ENCODE assay signal across 8 mouse cellular contexts in genomic region chr12:8947714-8948464, GRCm38 (mm10). TPM values are rescaled to one million over a fixed set of nuclear protein-coding genes. Genes with fewer than 3 reads are reported as not detected.
A peak's percentile ranks its signal among the peaks of the same experiment; 100 is the strongest.
DNase-seq lines count a peak whose midpoint lies in the region; ATAC-seq and TF ChIP-seq lines count a peak whose summit lies in the region.

Gene Matn3, plus strand, starts transcription at chr12:8947929.

- ATAC-seq in heart, embryonic 14.5 days (ENCODE audit: insufficient number of reproducible peaks, insufficient read depth, low FRiP score, low read depth): peak; percentile 47; the same call in 1 of the 2 replicates
- peak; percentile 88 for ATAC-seq in kidney, embryonic 15.5 days (replicated peaks; ENCODE audit: low FRiP score)
- ATAC-seq in lung, embryonic 16.5 days (ENCODE audit: low read depth): peak; percentile 90
- ATAC-seq in neutrophil, adult 5-6 weeks (ENCODE audit: extremely low read depth, insufficient number of reproducible peaks, low FRiP score, poor library complexity, severe bottlenecking): 0 out of 2 replicates have a peak, but pooled peaks have one; percentile 17

- no peaks in the 10 kb centered on the region for H3K36me3 ChIP-seq in ES-E14 (ENCODE audit: control insufficient read depth, insufficient read depth, low read length, poor library complexity, severe bottlenecking)
- H3K36me3 ChIP-seq in erythroblast, embryonic 14.5 days (ENCODE audit: control insufficient read depth): no peaks in the 10 kb centered on the region
- H3K36me3 ChIP-seq in heart, embryonic 14.5 days (ENCODE audit: control insufficient read depth, insufficient read depth, low read length): no peaks in the 10 kb centered on the region
- no peaks in the 10 kb centered on the region for H3K36me3 ChIP-seq in kidney, embryonic 15.5 days
- H3K36me3 ChIP-seq in lung, embryonic 16.5 days (ENCODE audit: control insufficient read depth, insufficient read depth, low read length): no peaks in the 10 kb centered on the region

- peaks cover 37% of the 10 kb centered on the region for H3K27me3 ChIP-seq in erythroblast, embryonic 14.5 days (ENCODE audit: control insufficient read depth)
- peaks cover 10% of the 10 kb centered on the region; the same call in 1 of the 2 replicates for H3K27me3 ChIP-seq in heart, embryonic 14.5 days (ENCODE audit: control insufficient read depth, insufficient read depth, low read length)
- peaks cover 21% of the 10 kb centered on the region for H3K27me3 ChIP-seq in kidney, embryonic 15.5 days
- H3K27me3 ChIP-seq in lung, embryonic 16.5 days (ENCODE audit: control insufficient read depth, insufficient read depth, low read depth, low read length): no peaks in the 10 kb centered on the region; the same call in 1 of the 2 replicates

- H3K9ac ChIP-seq in ES-E14 (ENCODE audit: insufficient read depth, low read depth, low read length, poor library complexity, severe bottlenecking): peak within 1 kb of the TSS; percentile 70
- peak within 1 kb of the TSS; percentile 63 for H3K9ac ChIP-seq in heart, embryonic 14.5 days (ENCODE audit: low read length)
- peak within 1 kb of the TSS; percentile 39 for H3K9ac ChIP-seq in kidney, embryonic 15.5 days
- peak within 1 kb of the TSS; percentile 64 for H3K9ac ChIP-seq in lung, embryonic 16.5 days (ENCODE audit: low read length)

- H3K4me2 ChIP-seq in heart, embryonic 14.5 days (ENCODE audit: low read length): peak within 1 kb of the TSS; percentile 85
- H3K4me2 ChIP-seq in kidney, embryonic 15.5 days: peak within 1 kb of the TSS; percentile 96
- H3K4me2 ChIP-seq in lung, embryonic 16.5 days (ENCODE audit: low read depth, low read length): peak within 1 kb of the TSS; percentile 95

- peak; percentile 49 for DNase-seq in ES-E14 (ENCODE audit: low read depth, low spot score)
- DNase-seq in urinary bladder, postnatal 36 days (ENCODE audit: low spot score in 2 of 2): peak; percentile 50 to 76

- 0 out of 4 replicates have a peak, but pooled peaks cover 0 to 3% of the 10 kb centered on the region in 2 experiments for H3K4me1 ChIP-seq in ES-E14 (ENCODE audit: control insufficient read depth in 2 of 2, insufficient read depth in 2 of 2, low read length in 2 of 2, poor library complexity in 1 of 2)
- peaks cover 2% of the 10 kb centered on the region; the same call in 1 of the 2 replicates for H3K4me1 ChIP-seq in brown adipose tissue, adult 24 weeks (ENCODE audit: control insufficient read depth, insufficient read depth, insufficient read length, low read length)
- H3K4me1 ChIP-seq in erythroblast, embryonic 14.5 days (ENCODE audit: control insufficient read depth): peaks cover 7% of the 10 kb centered on the region
- peaks cover 7% of the 10 kb centered on the region in 2 experiments; a peak in 3 of 4 replicates for H3K4me1 ChIP-seq in heart, embryonic 14.5 days (ENCODE audit: control insufficient read depth in 2 of 2, insufficient read depth in 2 of 2, low read length in 2 of 2)
- peaks cover 14% of the 10 kb centered on the region for H3K4me1 ChIP-seq in kidney, embryonic 15.5 days
- no peaks in the 10 kb centered on the region; the same call in 1 of the 2 replicates for H3K4me1 ChIP-seq in lung, embryonic 16.5 days (replicated peaks; ENCODE audit: control insufficient read depth, insufficient read depth, low read length)

- no peaks in the 10 kb centered on the region for H3K9me3 ChIP-seq in ES-E14 (ENCODE audit: control insufficient read depth, insufficient read depth, low read depth, low read length)
- H3K9me3 ChIP-seq in erythroblast, embryonic 14.5 days (ENCODE audit: control insufficient read depth, low read length): no peaks in the 10 kb centered on the region
- H3K9me3 ChIP-seq in heart, embryonic 14.5 days (ENCODE audit: control insufficient read depth, low read length): no peaks in the 10 kb centered on the region
- no peaks in the 10 kb centered on the region for H3K9me3 ChIP-seq in kidney, embryonic 15.5 days (replicated peaks)
- H3K9me3 ChIP-seq in lung, embryonic 16.5 days (ENCODE audit: control insufficient read depth, low read length): no peaks in the 10 kb centered on the region

- H3K4me3 ChIP-seq in ES-E14 (ENCODE audit: insufficient read depth in 1 of 2, low read depth in 1 of 2, low read length in 2 of 2, poor library complexity in 1 of 2, severe bottlenecking in 1 of 2): peak within 1 kb of the TSS; percentile 72 to 93
- H3K4me3 ChIP-seq in brown adipose tissue, adult 24 weeks (ENCODE audit: insufficient read depth, low read depth, low read length): peak within 1 kb of the TSS; percentile 44
- peak within 1 kb of the TSS; percentile 28 for H3K4me3 ChIP-seq in erythroblast, embryonic 14.5 days (replicated peaks)
- H3K4me3 ChIP-seq in heart, embryonic 14.5 days (ENCODE audit: control insufficient read depth in 1 of 2, insufficient read depth in 1 of 2, low read depth in 1 of 2, low read length in 2 of 2): peak within 1 kb of the TSS; percentile 40 to 44
- peak within 1 kb of the TSS; percentile 51 for H3K4me3 ChIP-seq in kidney, embryonic 15.5 days (replicated peaks)
- peak within 1 kb of the TSS; percentile 55 for H3K4me3 ChIP-seq in lung, embryonic 16.5 days (ENCODE audit: low read length)

- in situ Hi-C loops in ES-E14 (cut with MboI; ENCODE audit: low sequenced_read_pairs in 2 of 2, unreplicated experiment in 2 of 2): no loop called here

- no peak within 1 kb of the TSS for H3K27ac ChIP-seq in ES-E14 (ENCODE audit: insufficient read depth, low read depth, low read length, poor library complexity, severe bottlenecking)
- no peak within 1 kb of the TSS for H3K27ac ChIP-seq in brown adipose tissue, adult 24 weeks (replicated peaks; ENCODE audit: low read depth, low read length)
- no peak within 1 kb of the TSS for H3K27ac ChIP-seq in heart, embryonic 14.5 days (replicated peaks in 1 of 2; ENCODE audit: control insufficient read depth in 1 of 2, insufficient read depth in 1 of 2, low read depth in 2 of 2, low read length in 2 of 2)
- no peak within 1 kb of the TSS for H3K27ac ChIP-seq in kidney, embryonic 15.5 days
- H3K27ac ChIP-seq in lung, embryonic 16.5 days (ENCODE audit: low read length): no peak within 1 kb of the TSS

- WGBS in heart, embryonic 14.5 days: 1% methylated on average over 42 of the region's 42 CpGs
- 2% methylated on average over 42 of the region's 42 CpGs for WGBS in kidney, embryonic 15.5 days
- 2% methylated on average over 42 of the region's 42 CpGs for WGBS in lung, embryonic 16.5 days

TF ChIP-seq in ES-E14, 5 proteins besides CTCF, POLR2A, EP300 and RAD21:
- TF ChIP-seq HCFC1 (IDR thresholded peaks at IDR 0.05; ENCODE audit: borderline replicate concordance, insufficient read depth, low read length): no peak
- no peak for TF ChIP-seq MAFK (IDR thresholded peaks at IDR 0.05; ENCODE audit: insufficient read depth, low read depth, low read length)
- no peak for TF ChIP-seq ZC3H11A (IDR thresholded peaks at IDR 0.05; ENCODE audit: borderline replicate concordance, low read depth, low read length)
- TF ChIP-seq ZNF384 (IDR thresholded peaks at IDR 0.05; ENCODE audit: low read depth, low read length): no peak
- TF ChIP-seq CHD2 (IDR thresholded peaks at IDR 0.05; ENCODE audit: low read depth, low read length): no peak

RNA-seq across cellular contexts. Expression of gene Matn3, which starts in this region (rescaled TPM):
- 2.5 and 5.3 TPM in 2 replicates for total RNA-seq in ES-E14 (2012; rRNA removed)
- not detected in 2 replicates for polyA plus RNA-seq in brown adipose tissue, adult 24 weeks (2012; ENCODE audit: insufficient read depth, insufficient read length, missing spikeins)
- not detected in 2 replicates for polyA plus RNA-seq in erythroblast, embryonic 14.5 days (2012)
- 0.07 TPM in 1 of 2 replicates, not detected in the other for polyA plus RNA-seq in heart, embryonic 14.5 days (2014; fragmentation: Nextera tagmentation; extraction: Ambion mirVana)
- polyA plus RNA-seq in kidney, embryonic 15.5 days (2015; fragmentation: Nextera tagmentation; extraction: Ambion mirVana): 0.27 and 0.60 TPM in 2 replicates
- 3.3 and 3.7 TPM in 2 replicates for polyA plus RNA-seq in lung, embryonic 16.5 days (2015; fragmentation: Nextera tagmentation; extraction: Ambion mirVana)
- total RNA-seq in neutrophil, adult 5-6 weeks (2017): not detected in 2 replicates

Comparison
In these comparisons a context has a peak if more than half of its experiments do, and no peak if none do; other contexts are left out.
1. Peak in ATAC-seq, H3K4me3 ChIP-seq, H3K9ac ChIP-seq and H3K4me2 ChIP-seq in heart, embryonic 14.5 days; RNA of the gene not detected or under 1 TPM.
2. Peak in ATAC-seq, H3K4me3 ChIP-seq, H3K9ac ChIP-seq and H3K4me2 ChIP-seq in kidney, embryonic 15.5 days; RNA of the gene not detected or under 1 TPM.
3. Peak in ATAC-seq in neutrophil, adult 5-6 weeks; RNA of the gene not detected or under 1 TPM.
4. H3K4me3 ChIP-seq: peak in every context shown above with its lines; median percentile 82 in ES-E14; 55 in lung, embryonic 16.5 days; 51 in kidney, embryonic 15.5 days; 44 in brown adipose tissue, adult 24 weeks; 42 in heart, embryonic 14.5 days; 28 in erythroblast, embryonic 14.5 days.
5. ATAC-seq: peak in every context shown above with its lines; median percentile 90 in lung, embryonic 16.5 days; 88 in kidney, embryonic 15.5 days; 47 in heart, embryonic 14.5 days; 17 in neutrophil, adult 5-6 weeks.